Mouse (Mus musculus) C2C12 (cell line): ENCODE data around the gene Dhx30. TPM values are rescaled to one million over a fixed set of nuclear protein-coding genes. Genes with fewer than 3 reads are reported as not detected.
A peak's percentile ranks its signal among the peaks of the same experiment; 100 is the strongest.
"Not testable (repeated sequence)": the region's sequence is repeated elsewhere in the genome, so short reads cannot be mapped to it uniquely, and the experiment has no call there.

Experiments
- H3K27me3 ChIP-seq: one replicate; pipeline ENCODE4 v1.6.1; 2011; ENCODE audit not compliant: control insufficient read depth, insufficient read depth, insufficient read length
- H3K36me3 ChIP-seq: one replicate; pipeline ENCODE4 v1.6.1; 2011; ENCODE audit not compliant: control insufficient read depth, insufficient read depth
- H3K4me3 ChIP-seq: one replicate; pipeline ENCODE4 v1.5.1; 2011; ENCODE audit warnings: mild to moderate bottlenecking, control low read depth; ENCODE audit not compliant: poor library complexity, insufficient read depth, severe bottlenecking
- H3K79me2 ChIP-seq: one replicate; pipeline ENCODE4 v1.6.1; 2011; ENCODE audit not compliant: control insufficient read depth, insufficient read depth
- H3K79me3 ChIP-seq: one replicate; pipeline ENCODE4 v1.6.1; 2011; ENCODE audit warnings: low read depth, control low read depth
- H3ac ChIP-seq: one replicate; pipeline ENCODE3; 2011; ENCODE audit warnings: low read depth; ENCODE audit not compliant: control insufficient read depth, insufficient read length
- CEBPB ChIP-seq: IDR thresholded peaks from one replicate; pipeline ENCODE4 v1.6.1; 2011; ENCODE audit warnings: low read depth, mild to moderate bottlenecking, control low read depth, moderate library complexity
- CTCF ChIP-seq: IDR thresholded peaks from one replicate; pipeline ENCODE4 v1.5.1; 2011; ENCODE audit not compliant: control insufficient read depth, insufficient read depth, insufficient read length
- FOSL1 ChIP-seq: IDR thresholded peaks from one replicate; pipeline ENCODE4 v1.8.0; 2011; ENCODE audit warnings: mild to moderate bottlenecking, low read length; ENCODE audit not compliant: poor library complexity, insufficient read depth, severe bottlenecking
- MAX ChIP-seq: IDR thresholded peaks from one replicate; pipeline ENCODE4 v1.6.1; 2011; ENCODE audit warnings: mild to moderate bottlenecking, control low read depth
- MYOD1 ChIP-seq: IDR thresholded peaks from one replicate; pipeline ENCODE4 v1.6.1; 2011; ENCODE audit warnings: low read depth; ENCODE audit not compliant: control insufficient read depth, insufficient read length
- MYOG ChIP-seq: IDR thresholded peaks from one replicate; pipeline ENCODE4 v1.6.1; 2011; ENCODE audit not compliant: control insufficient read depth, insufficient read length; ENCODE audit errors: extremely low read depth
- USF1 ChIP-seq: IDR thresholded peaks from one replicate; pipeline ENCODE4 v1.6.1; 2011; ENCODE audit warnings: low read depth, mild to moderate bottlenecking, control low read depth, moderate library complexity
- long read RNA-seq, 2 experiments: library from polyadenylated mRNA; unstranded; transcript quantifications; one replicate each; pipeline ENCODE4 v2.0.0; 2019 to 2020
- polyA plus RNA-seq: library from polyadenylated mRNA; unstranded; fragments of >200 nt; fragmentation: generic; extraction: Trizol; gene quantifications from one replicate; pipeline ENCODE4 v1.2.1, GENCODE M21; 2012; ENCODE audit warnings: missing spikeins

Dhx30 gene
- polyA plus RNA-seq: 93.2 TPM
- long read RNA-seq, experiment 1, full-length matches to known transcripts: 12 of 19 reads
- long read RNA-seq, experiment 1, partial matches to known transcripts: 3 of 19 reads
- long read RNA-seq, experiment 1, other reads (novel, unspliced or antisense): 4 of 19 reads
- long read RNA-seq, experiment 2, full-length matches to known transcripts: 249 of 412 reads
- long read RNA-seq, experiment 2, partial matches to known transcripts: 70 of 412 reads
- long read RNA-seq, experiment 2, other reads (novel, unspliced or antisense): 93 of 412 reads

GRCm38 (mm10) chr9:110117779-110118139 is at the start of gene Dhx30:
TSS of gene Dhx30 (minus strand) at chr9:110117830.
- Histone ChIP-seq H3K79me3 (peaks cover 31% of the 10 kb centered on the region), H3K79me2 (peaks cover 44% of the 10 kb centered on the region), H3K27me3 (no peaks in the 10 kb centered on the region), H3ac (peak within 1 kb of the TSS; percentile 90), H3K36me3 (peaks cover 32% of the 10 kb centered on the region), H3K4me3 (peak within 1 kb of the TSS; percentile 83)
- no peak for TF ChIP-seq CTCF
- no peak for TF ChIP-seq MYOG
- no peak for TF ChIP-seq FOSL1
- no peak for TF ChIP-seq CEBPB
- no peak for TF ChIP-seq MYOD1
- TF ChIP-seq MAX: no peak
- no peak for TF ChIP-seq USF1

DNA sequence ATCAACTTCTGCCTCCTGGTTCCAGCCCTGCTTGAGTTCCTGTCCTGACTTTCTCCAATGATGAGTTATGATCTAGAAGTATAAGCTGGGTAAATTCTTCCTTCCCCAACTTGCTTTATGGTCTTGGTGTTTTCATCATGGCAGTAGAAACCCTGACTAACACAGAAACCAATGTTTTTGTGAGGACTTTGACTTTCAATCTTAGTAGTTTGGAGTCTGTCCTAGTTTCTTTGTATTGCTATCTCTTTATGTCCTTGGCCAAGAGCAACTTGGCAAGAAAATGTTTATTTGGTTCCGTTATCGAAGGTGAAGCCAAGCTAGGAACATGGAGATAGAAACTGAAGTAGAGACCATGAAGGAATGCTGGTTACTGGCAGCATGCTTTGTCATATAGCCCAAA is 45.4 kb upstream of the Dhx30 start:
- no peak overlapping the region for H3ac ChIP-seq
- H3K79me2 ChIP-seq: peaks cover 59% of the 10 kb centered on the region
- H3K4me3 ChIP-seq: no peak overlapping the region
- peaks cover 67% of the 10 kb centered on the region for H3K36me3 ChIP-seq
- TF ChIP-seq CEBPB: no peak
- peaks cover 34% of the 10 kb centered on the region for H3K79me3 ChIP-seq
- H3K27me3 ChIP-seq: no peaks in the 10 kb centered on the region

- TF ChIP-seq FOSL1: peak; percentile 17
- peak; percentile 26 for TF ChIP-seq MYOD1
- peak; percentile 75 for TF ChIP-seq MAX
- no peak for TF ChIP-seq USF1
- H3K79me3 ChIP-seq: peaks cover 35% of the 10 kb centered on the region
- H3K36me3 ChIP-seq: peaks cover 67% of the 10 kb centered on the region
- peaks cover 65% of the 10 kb centered on the region for H3K79me2 ChIP-seq
- H3K4me3 ChIP-seq: no peak overlapping the region
- no peaks in the 10 kb centered on the region for H3K27me3 ChIP-seq
- H3ac ChIP-seq: no peak overlapping the region
Measured at GRCm38 (mm10) chr9:110162441-110162840, 44.8 kb upstream of the Dhx30 start.

- H3K4me3 ChIP-seq, H3ac ChIP-seq, H3K27me3 ChIP-seq: not testable (repeated sequence)
- H3K36me3 ChIP-seq: peaks cover 65% of the 10 kb centered on the region
- H3K79me3 ChIP-seq: peaks cover 42% of the 10 kb centered on the region
- H3K79me2 ChIP-seq: peaks cover 84% of the 10 kb centered on the region
Measured at GRCm38 (mm10) chr9:110160486-110160885, 42.9 kb upstream of the Dhx30 start.

DNA sequence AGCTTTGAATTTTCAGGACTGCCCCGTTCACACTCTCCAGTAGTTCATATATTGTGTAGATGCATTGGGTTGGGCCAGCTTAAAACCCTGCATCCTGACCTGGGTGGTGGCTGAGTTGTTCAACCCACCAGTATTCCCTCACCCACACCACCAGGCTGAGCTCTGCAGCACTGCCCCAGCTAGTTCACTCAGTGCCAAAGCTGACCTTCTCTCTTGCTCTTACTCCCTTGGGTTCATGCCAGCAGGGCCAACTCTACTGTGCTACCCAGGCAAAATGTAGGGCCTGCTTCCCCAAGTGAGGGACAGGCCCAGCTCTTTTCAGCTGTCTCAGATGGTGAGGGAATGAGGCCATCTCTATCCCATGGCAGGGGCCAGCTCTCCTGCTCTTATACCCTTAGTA is 41.4 kb upstream of the Dhx30 start:
- Histone ChIP-seq H3K79me2 (peaks cover 85% of the 10 kb centered on the region), H3K4me3 (no peak overlapping the region), H3ac (no peak overlapping the region), H3K36me3 (peaks cover 60% of the 10 kb centered on the region), H3K27me3 (no peaks in the 10 kb centered on the region), H3K79me3 (peaks cover 42% of the 10 kb centered on the region)
- TF ChIP-seq MYOG: no peak
- no peak for TF ChIP-seq USF1
- TF ChIP-seq CTCF: no peak
- no peak for TF ChIP-seq FOSL1
- no peak for TF ChIP-seq CEBPB
- TF ChIP-seq MAX: no peak
- TF ChIP-seq MYOD1: no peak

DNA sequence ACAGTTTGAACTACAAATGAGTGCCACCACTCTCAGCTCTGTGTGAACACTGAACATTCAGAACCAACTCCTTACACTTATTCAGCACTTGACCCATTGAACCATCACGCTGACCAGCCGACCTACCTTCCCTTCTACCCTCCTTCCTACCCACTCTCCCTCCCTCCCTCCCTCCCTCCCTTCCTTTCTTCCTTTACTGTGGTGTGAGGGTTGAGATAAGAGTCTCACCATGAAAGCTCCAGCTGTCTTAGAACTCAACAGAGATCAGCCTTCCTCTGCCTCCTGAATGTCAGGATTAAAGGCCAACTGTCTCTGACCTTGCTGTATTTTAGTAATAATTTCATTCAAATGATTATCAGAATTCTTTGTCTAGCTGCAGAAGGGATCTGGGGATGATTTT is 31.0 kb upstream of the Dhx30 start:
- TF ChIP-seq USF1: no peak
- TF ChIP-seq CTCF: no peak
- no peak for TF ChIP-seq MYOG
- TF ChIP-seq FOSL1: no peak
- TF ChIP-seq CEBPB: no peak
- no peak for TF ChIP-seq MYOD1
- H3K79me3 ChIP-seq: peaks cover 42% of the 10 kb centered on the region
- H3K79me2 ChIP-seq: peaks cover 84% of the 10 kb centered on the region
- H3K36me3 ChIP-seq: peaks cover 76% of the 10 kb centered on the region
- no peak overlapping the region for H3ac ChIP-seq
- H3K27me3 ChIP-seq: no peaks in the 10 kb centered on the region
- no peak overlapping the region for H3K4me3 ChIP-seq

GRCm38 (mm10) chr9:110142097-110142496 is 24.5 kb upstream of the Dhx30 start:
- H3K79me3 ChIP-seq: peaks cover 83% of the 10 kb centered on the region
- H3ac ChIP-seq: no peak overlapping the region
- TF ChIP-seq MYOD1: no peak
- TF ChIP-seq CTCF: no peak
- no peak for TF ChIP-seq USF1
- no peak for TF ChIP-seq MYOG
- TF ChIP-seq FOSL1: no peak
- TF ChIP-seq MAX: no peak
- no peak for TF ChIP-seq CEBPB
- H3K27me3 ChIP-seq: no peaks in the 10 kb centered on the region
- peaks cover 100% of the 10 kb centered on the region for H3K79me2 ChIP-seq
- no peak overlapping the region for H3K4me3 ChIP-seq
- H3K36me3 ChIP-seq: peaks cover 64% of the 10 kb centered on the region
